Mouse (Mus musculus) lung, embryonic 15.5 days (tissue): ENCODE results near the gene March5. TPM values are rescaled to one million over a fixed set of nuclear protein-coding genes. Genes with fewer than 3 reads are reported as not detected.
"Not testable (repeated sequence)": the region's sequence is repeated elsewhere in the genome, so short reads cannot be mapped to it uniquely, and the experiment has no call there.

Experiments used
- ATAC-seq: fragments of 200-750 bp; cut with Nextera tagmentation; 2 replicates; pipeline ENCODE4 v1.8.0; 2017; ENCODE audit warnings: moderate number of reproducible peaks, borderline replicate concordance; ENCODE audit not compliant: low FRiP score, low TSS enrichment; ENCODE audit errors: extremely low read depth
- H3K27ac ChIP-seq: fragments of 300-500 bp; sonication (generic); 2 replicates; pipeline ENCODE4 v1.5.1; 2015; ENCODE audit warnings: moderate library complexity, mild to moderate bottlenecking, inconsistent platforms
- H3K27me3 ChIP-seq: fragments of 300-500 bp; sonication (generic); 2 replicates; pipeline ENCODE4 v1.6.1; 2015; ENCODE audit warnings: inconsistent platforms
- H3K36me3 ChIP-seq: fragments of 300-500 bp; sonication (generic); 2 replicates; pipeline ENCODE4 v1.6.1; 2015; ENCODE audit warnings: inconsistent platforms
- H3K4me1 ChIP-seq: fragments of 300-500 bp; sonication (generic); 2 replicates; pipeline ENCODE4 v1.6.1; 2015; ENCODE audit warnings: inconsistent platforms
- H3K4me2 ChIP-seq: fragments of 300-500 bp; sonication (generic); 2 replicates; pipeline ENCODE4 v1.6.1; 2015; ENCODE audit warnings: inconsistent platforms, mild to moderate bottlenecking, moderate library complexity
- H3K4me3 ChIP-seq: fragments of 300-500 bp; sonication (generic); 2 replicates; pipeline ENCODE4 v1.5.1; 2015; ENCODE audit warnings: mild to moderate bottlenecking, inconsistent platforms
- H3K9ac ChIP-seq: fragments of 300-500 bp; sonication (generic); 2 replicates; pipeline ENCODE4 v1.6.1; 2015; ENCODE audit warnings: inconsistent platforms
- H3K9me3 ChIP-seq: fragments of 300-500 bp; sonication (generic); 2 replicates; pipeline ENCODE4 v1.6.1; 2016; ENCODE audit warnings: inconsistent platforms
- WGBS: fragments of 180-500 bp; shearing (Covaris S2); methylation state at CpG from one replicate; pipeline ENCODE4 v1.1.7; 2015; 5-methylcytosine and 5-hydroxymethylcytosine counted together
- polyA plus RNA-seq: library from polyadenylated mRNA; unstranded; fragments of >200 nt; fragmentation: Nextera tagmentation; extraction: Ambion mirVana; gene quantifications from 2 replicates; pipeline ENCODE4 v1.2.1, GENCODE M21; 2015

The March5 gene
- polyA plus RNA-seq, 1 experiment from 2014 or later = 91.9 TPM

DNA sequence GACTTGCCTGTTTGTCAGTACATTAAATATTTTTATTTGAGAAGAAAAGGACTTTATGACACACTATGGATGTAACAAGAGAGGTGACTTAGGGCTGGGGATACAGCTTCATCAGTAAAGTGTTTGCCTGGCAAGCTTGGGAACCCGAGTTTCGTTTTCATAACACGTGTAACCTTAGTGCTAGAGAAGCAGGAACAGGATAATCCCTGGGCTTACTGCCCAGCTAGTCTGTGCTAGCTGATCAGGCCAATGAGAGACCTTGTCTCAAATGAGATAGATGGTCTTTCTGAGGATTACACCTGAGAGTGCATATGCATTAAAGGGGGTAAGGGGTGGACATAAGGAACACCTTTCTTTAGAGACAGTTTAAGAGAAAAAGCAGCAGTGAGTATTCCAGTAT lies 4.1 kb downstream of the March5 start:
- no peak overlapping the region for H3K4me2 ChIP-seq
- no peak for ATAC-seq
- H3K27ac ChIP-seq = no peak overlapping the region
- H3K36me3 ChIP-seq = peaks cover 24% of the 10 kb centered on the region
- 87% methylated on average over 3 of the region's 3 CpGs for WGBS
- no peaks in the 10 kb centered on the region for H3K9me3 ChIP-seq
- H3K4me3 ChIP-seq = no peak overlapping the region
- H3K27me3 ChIP-seq = no peaks in the 10 kb centered on the region
- peaks cover 20% of the 10 kb centered on the region for H3K4me1 ChIP-seq
- H3K9ac ChIP-seq = no peak overlapping the region

DNA sequence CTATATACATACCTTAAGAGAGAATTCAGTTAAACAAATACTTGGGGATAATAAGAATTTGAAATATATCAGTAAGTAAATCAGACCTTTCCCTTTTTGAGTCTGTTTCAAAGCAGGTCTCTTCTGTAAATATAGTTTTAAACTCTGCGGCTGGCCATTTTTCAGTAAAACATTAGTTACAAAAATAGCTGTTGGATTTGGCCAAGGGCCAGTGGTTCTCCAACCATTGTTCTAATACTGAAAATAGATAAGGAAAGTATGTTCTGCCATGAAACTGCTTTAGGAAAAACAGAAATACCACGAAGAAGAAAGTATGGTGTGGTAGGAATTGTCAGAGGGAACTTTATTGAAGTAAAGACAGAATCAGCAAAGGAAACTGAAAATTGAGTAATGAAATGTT lies 7.4 kb downstream of the March5 start:
- Histone ChIP-seq H3K27me3 (no peaks in the 10 kb centered on the region), H3K27ac (no peak overlapping the region), H3K4me3 (no peak overlapping the region), H3K36me3 (peaks cover 50% of the 10 kb centered on the region), H3K9ac (no peak overlapping the region), H3K4me2 (no peak overlapping the region), H3K4me1 (peaks cover 8% of the 10 kb centered on the region), H3K9me3 (no peaks in the 10 kb centered on the region)
- no peak for ATAC-seq
- WGBS = 16% methylated on average over 2 of the region's 2 CpGs

DNA sequence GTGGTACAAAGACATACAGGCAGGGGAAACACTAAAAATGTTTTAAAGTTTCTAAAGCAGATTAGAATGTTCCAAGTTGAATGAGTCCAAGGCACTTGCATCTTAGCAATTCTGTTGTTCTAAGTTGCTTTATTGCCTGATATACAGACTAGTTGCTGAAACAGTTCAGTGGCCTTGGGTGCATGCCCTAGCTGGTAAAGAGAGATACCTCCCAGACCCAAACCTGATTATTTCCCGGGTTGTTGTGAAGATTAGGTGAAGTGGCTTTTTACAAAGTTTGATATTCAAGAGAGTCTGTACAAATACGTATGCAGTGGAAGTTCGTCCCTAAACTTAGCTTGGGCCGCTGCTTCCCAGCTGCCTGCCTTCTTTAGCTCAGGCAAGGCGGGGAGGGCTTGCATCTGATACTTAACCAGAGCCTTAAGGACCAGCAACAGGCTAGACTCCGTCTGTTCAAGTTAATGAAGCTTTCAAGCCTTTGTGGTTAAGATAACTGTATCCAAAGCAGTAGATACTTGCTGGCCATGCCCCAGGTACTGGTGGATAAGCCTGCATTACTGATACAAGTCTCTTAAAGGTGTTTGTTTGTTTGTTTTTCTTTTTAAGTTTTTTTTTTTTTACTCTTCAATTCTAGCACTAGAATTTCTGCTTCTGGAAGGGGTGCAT lies 18.0 kb downstream of the March5 start:
- no peak for ATAC-seq
- H3K9me3 ChIP-seq = no peaks in the 10 kb centered on the region
- no peaks in the 10 kb centered on the region for H3K4me1 ChIP-seq
- peaks cover 20% of the 10 kb centered on the region for H3K36me3 ChIP-seq
- H3K9ac ChIP-seq = no peak overlapping the region
- no peak overlapping the region for H3K4me3 ChIP-seq
- H3K27ac ChIP-seq = no peak overlapping the region
- no peak overlapping the region for H3K4me2 ChIP-seq
- WGBS = 80% methylated on average over 6 of the region's 6 CpGs
- H3K27me3 ChIP-seq = no peaks in the 10 kb centered on the region

DNA sequence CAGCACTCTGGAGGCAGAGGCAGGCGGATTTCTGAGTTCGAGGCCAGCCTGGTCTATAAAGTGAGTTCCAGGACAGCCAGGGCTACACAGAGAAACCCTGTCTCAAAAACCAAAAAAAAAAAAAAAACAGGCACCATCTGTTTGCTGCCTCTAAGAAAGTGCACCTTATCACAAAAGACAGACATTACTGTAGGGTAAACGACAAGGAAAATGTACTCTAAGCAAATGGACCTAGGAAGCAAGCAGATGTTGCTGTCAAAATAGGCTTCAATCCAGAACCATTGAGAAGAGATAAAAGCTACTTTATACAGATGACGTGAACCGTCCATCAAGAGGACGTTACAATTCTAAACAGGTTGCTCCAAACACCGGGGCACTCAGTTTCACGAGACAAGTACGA lies 25.3 kb downstream of the March5 start:
- H3K4me3 ChIP-seq, H3K9ac ChIP-seq, H3K36me3 ChIP-seq, H3K4me2 ChIP-seq, ATAC-seq, H3K27ac ChIP-seq, H3K4me1 ChIP-seq, H3K9me3 ChIP-seq: not testable (repeated sequence)
- WGBS = 66% methylated on average over 9 of the region's 9 CpGs
- H3K27me3 ChIP-seq = peaks cover 33% of the 10 kb centered on the region

DNA sequence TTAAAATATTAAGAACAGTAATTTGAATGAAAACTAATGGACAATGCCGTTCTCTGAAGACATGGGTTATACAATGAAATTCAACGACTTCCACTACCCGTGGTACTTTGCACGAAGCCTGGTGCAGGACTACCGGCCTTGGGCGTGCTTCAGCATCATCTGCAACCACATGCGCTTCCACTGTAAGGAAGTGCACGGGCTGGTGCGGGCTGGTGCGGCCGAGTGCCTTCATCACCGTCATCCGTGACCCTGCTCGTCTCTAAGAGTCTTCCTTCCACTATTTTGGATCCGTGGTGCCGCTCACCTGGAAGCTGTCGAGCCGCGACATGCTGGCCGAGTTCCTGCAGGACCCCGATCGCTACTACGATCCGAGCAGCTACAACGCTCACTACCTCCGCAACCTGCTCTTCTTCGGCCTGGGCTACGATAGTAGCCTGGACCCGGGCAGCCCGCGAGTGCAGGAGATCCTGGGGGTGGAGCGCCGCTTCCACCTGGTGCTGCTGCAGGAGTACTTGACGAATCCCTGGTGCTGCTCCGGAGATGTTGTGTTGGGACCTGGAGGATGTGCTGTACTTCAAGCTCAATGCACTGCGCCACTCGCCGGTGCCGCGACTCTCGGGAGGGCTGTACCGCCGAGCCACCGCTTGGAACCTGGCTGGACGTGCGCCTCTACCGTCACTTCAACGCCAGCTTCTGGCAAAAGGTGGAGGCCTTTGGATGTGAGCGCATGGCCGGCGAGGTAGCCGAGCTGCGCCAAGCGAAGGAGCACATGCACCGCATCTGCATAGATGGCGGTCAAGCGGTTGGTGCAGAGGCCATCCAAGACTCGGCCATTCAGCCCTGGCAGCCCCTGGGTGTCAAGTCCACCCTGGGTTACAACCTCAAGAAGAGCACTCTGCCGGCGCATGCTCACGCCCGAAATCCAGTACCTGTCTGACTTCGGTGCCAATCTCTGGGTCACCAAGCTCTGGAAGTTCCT lies 26.5 kb downstream of the March5 start:
- no peak for ATAC-seq
- H3K27ac ChIP-seq = no peak overlapping the region
- H3K4me3 ChIP-seq = peak overlapping the region; percentile 26
- peak overlapping the region; percentile 57 for H3K4me2 ChIP-seq
- H3K27me3 ChIP-seq = peaks cover 33% of the 10 kb centered on the region
- no peaks in the 10 kb centered on the region for H3K9me3 ChIP-seq
- no peak overlapping the region for H3K9ac ChIP-seq
- H3K36me3 ChIP-seq = no peaks in the 10 kb centered on the region
- H3K4me1 ChIP-seq = peaks cover 7% of the 10 kb centered on the region
- 6% methylated on average over 62 of the region's 63 CpGs for WGBS

DNA sequence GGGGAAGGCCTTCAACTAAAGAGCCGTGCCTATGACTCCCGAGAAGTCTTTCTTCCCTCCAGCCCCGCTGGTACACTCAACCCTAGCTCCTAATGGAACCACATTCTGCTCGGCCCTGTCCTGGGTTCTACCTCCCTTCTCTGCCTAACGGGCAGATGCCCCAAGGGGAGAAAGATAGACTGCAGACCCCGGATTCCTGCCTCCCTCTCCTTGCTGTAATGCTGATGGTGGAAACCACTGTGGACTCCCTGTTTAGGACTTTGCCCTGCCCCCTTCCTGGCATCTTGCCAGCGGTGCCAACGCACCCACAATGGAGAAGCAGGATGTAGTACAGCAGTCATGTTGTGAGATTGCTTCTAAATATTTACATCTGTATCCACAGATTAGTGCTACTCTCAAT lies 28.5 kb downstream of the March5 start:
- ATAC-seq = no peak
- Histone ChIP-seq H3K4me1 (peaks cover 7% of the 10 kb centered on the region), H3K9me3 (no peaks in the 10 kb centered on the region), H3K27ac (no peak overlapping the region), H3K4me3 (no peak overlapping the region), H3K27me3 (peaks cover 33% of the 10 kb centered on the region), H3K4me2 (no peak overlapping the region), H3K9ac (no peak overlapping the region), H3K36me3 (no peaks in the 10 kb centered on the region)
- 51% methylated on average over 8 of the region's 8 CpGs for WGBS

DNA sequence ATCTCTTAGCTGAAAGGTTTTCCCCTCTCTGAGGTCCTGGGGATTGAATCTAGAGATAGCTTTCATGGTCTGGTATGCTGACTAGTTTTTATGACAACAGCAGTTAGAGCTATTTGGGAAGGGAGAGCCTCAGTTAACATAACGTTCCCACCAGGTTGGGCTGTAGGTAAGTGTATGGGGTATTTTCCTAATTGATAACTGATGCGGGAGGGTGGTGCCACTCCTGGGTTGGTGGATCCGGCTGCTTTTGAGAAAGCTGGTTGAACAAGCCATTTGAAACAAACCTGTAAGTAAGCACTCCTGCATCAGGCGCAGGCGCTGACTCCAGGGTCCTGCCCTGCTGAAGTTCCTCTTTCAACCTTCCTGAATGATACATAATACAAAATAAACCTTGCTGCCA lies 30.0 kb downstream of the March5 start:
- Histone ChIP-seq H3K36me3 (no peaks in the 10 kb centered on the region), H3K9me3 (no peaks in the 10 kb centered on the region), H3K27me3 (peaks cover 33% of the 10 kb centered on the region), H3K4me1 (peaks cover 7% of the 10 kb centered on the region), H3K4me2 (no peak overlapping the region), H3K4me3 (no peak overlapping the region), H3K9ac (no peak overlapping the region), H3K27ac (no peak overlapping the region)
- WGBS = 47% methylated on average over 5 of the region's 5 CpGs
- ATAC-seq = no peak

DNA sequence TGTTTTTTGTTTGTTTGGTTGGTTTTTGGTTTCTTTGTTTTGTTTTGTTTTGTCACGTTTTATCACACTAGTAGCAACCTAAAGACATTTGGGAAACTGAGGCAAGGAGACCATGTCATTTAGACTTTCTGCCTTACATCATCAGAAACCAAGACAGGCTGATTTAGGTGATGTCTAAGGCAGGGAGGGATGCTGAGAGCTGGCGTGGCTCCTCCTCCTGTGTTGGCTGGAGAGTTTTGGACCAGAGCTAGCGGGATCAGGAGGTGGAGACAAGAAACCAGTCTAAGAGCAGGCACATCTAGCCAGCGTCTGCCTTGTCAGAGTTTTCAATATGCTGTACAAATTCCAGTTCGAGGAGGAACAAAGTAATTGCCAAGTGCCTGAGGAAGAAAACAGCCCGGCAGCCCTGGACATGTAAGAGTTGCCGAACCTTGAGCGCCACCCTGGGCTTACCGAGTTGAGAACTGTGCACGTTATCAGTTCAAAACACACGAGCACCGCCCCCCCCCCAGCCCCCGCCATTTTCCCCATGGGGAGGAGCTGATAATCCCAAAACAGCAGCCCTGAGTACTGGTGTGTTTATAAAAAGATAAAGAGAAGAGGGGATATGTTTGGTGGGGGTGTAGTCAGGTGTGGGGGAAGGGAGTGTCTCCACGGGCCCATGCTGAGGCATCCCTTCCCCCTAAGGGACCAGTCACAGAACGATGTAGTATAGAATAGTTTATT lies 30.5 kb downstream of the March5 start:
- no peak overlapping the region for H3K27ac ChIP-seq
- no peaks in the 10 kb centered on the region for H3K9me3 ChIP-seq
- no peaks in the 10 kb centered on the region for H3K36me3 ChIP-seq
- H3K27me3 ChIP-seq = peaks cover 30% of the 10 kb centered on the region
- WGBS = 4% methylated on average over 15 of the region's 15 CpGs
- ATAC-seq = peak; percentile 56; the same call in 1 of the 2 replicates
- H3K9ac ChIP-seq = no peak overlapping the region
- H3K4me3 ChIP-seq = no peak overlapping the region
- H3K4me2 ChIP-seq = no peak overlapping the region
- H3K4me1 ChIP-seq = peaks cover 7% of the 10 kb centered on the region

DNA sequence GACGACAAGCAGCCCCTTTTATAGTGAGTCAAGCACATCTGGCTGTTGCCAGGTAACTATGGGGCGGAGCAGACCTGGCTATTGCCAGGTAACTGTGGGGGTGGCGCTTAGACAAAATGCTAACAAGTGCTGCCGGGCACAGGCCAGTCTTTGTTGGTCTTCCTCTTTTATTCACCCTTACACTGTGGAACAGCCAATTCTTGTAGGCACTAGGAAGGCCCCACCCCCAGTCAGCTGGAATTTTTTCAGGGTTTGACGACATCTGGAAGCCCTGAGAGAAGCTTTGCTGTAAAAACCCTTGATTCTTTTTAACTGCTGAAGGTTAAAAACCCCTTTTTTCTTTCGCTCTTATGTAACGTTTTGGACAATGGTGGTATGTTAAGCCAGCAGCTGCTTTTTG lies 31.3 kb downstream of the March5 start:
- H3K9ac ChIP-seq = no peak overlapping the region
- no peak overlapping the region for H3K4me3 ChIP-seq
- H3K27me3 ChIP-seq = peaks cover 24% of the 10 kb centered on the region
- H3K4me2 ChIP-seq = no peak overlapping the region
- H3K27ac ChIP-seq = no peak overlapping the region
- ATAC-seq = no peak
- H3K36me3 ChIP-seq = no peaks in the 10 kb centered on the region
- 15% methylated on average over 7 of the region's 7 CpGs for WGBS
- H3K4me1 ChIP-seq = peaks cover 5% of the 10 kb centered on the region
- no peaks in the 10 kb centered on the region for H3K9me3 ChIP-seq

DNA sequence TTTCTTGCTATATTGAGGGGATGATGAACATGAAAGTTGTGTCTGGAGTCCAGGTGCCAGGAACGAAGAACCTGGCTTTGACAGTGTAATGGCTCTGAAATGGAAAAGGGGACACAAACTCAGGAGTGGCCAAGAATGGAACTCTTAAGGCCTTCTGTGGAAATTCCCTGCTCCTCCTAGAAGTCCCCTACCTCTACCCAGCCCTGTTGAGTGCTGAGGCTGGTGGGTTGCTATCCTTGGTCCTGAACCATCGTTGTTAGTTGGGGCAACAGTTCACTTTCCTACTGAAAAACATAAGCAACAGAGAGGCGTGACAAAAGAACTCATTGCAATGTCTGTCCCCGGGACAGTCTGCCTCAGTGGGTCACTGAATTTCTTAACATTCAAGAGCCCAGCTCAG lies 31.8 kb downstream of the March5 start:
- Histone ChIP-seq H3K4me1 (peaks cover under 1% of the 10 kb centered on the region; the same call in 1 of the 2 replicates), H3K27ac (no peak overlapping the region), H3K4me2 (no peak overlapping the region), H3K4me3 (no peak overlapping the region), H3K9ac (no peak overlapping the region), H3K36me3 (no peaks in the 10 kb centered on the region), H3K9me3 (no peaks in the 10 kb centered on the region), H3K27me3 (peaks cover 19% of the 10 kb centered on the region)
- 13% methylated on average over 4 of the region's 4 CpGs for WGBS
- no peak for ATAC-seq

DNA sequence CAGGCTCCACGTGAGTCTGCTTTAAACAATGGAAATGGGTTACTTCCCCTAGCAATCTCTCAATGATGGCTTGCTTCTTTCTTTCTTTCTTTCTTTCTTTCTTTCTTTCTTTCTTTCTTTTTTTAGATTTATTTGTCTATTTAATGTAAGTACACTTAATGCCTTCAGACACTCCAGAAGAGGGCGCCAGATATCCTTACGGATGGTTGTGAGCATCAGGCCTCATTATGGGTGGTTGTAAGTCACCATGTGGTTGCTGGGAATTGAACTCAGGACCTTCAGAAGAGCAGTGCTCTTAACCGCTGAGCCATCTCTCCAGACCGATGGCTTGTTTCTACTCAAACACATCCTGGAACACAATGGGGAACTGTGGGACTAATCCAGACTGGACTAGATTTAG lies 33.9 kb downstream of the March5 start:
- H3K36me3 ChIP-seq = no peaks in the 10 kb centered on the region
- no peak overlapping the region for H3K27ac ChIP-seq
- no peak overlapping the region for H3K4me2 ChIP-seq
- H3K4me3 ChIP-seq = no peak overlapping the region
- no peaks in the 10 kb centered on the region for H3K9me3 ChIP-seq
- peaks cover under 1% of the 10 kb centered on the region; the same call in 1 of the 2 replicates for H3K27me3 ChIP-seq
- 61% methylated on average over 5 of the region's 5 CpGs for WGBS
- H3K4me1 ChIP-seq = no peaks in the 10 kb centered on the region
- H3K9ac ChIP-seq = no peak overlapping the region
- no peak for ATAC-seq

DNA sequence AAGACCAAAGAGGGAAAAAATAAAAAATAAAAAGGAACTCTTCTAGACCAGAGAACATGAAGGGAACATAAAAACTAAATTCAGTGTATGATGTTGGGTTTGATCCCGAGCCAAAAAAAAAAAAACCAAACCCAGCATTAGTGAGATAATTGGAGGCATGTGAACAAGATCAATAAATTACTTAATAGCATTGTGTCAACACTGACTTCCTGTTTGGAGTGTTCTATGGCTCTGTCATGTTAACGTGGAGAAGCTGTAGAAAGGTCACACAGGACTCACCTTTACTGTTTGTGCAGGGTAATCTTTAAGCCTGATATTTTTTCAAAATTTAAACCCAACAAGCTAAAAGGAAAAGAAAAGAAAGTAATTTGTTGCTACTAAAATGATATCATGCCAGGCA lies 35.4 kb downstream of the March5 start:
- Histone ChIP-seq H3K27me3 (no peaks in the 10 kb centered on the region), H3K9me3 (no peaks in the 10 kb centered on the region), H3K9ac (no peak overlapping the region), H3K4me2 (no peak overlapping the region), H3K4me3 (no peak overlapping the region), H3K27ac (no peak overlapping the region), H3K4me1 (no peaks in the 10 kb centered on the region), H3K36me3 (no peaks in the 10 kb centered on the region)
- ATAC-seq = no peak
- WGBS = 27% methylated on average over 2 of the region's 2 CpGs
